Mouse (Mus musculus): Measurements from ENCODE around the gene Sfrp2.

DNA sequence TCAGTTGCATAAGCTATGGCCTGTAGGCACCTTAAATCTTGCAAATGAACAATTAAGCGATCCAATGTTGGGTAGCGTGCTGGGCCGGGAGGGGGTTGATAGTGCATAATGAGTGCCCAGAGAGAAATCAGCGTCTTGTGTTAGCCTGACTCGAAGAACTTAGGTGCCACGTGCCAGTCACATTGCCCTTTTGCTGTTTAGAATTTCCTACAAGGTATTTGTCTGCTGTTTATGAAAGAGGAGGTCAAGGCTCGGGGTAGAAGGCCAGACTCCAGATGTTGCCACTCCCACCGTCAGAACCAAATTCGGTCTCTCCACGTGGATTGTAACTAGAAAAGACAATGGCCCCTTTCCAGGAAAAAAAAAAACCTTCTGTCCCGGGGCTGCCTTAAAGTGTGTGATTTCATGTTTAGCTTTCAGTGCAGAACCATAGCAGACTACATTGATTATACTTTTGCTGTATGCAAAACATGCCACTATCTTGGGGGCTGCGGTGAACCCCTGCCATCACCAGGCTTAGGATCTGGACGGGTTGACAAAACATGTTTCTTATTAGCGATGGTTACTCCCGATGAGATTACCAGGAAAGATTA, 11.0 kb upstream of the Sfrp2 start:
- TF ChIP-seq POLR2A (IDR thresholded peaks at IDR 0.05; ENCODE audit: control insufficient read depth in 1 of 2, insufficient read depth in 1 of 2, low read depth in 1 of 2, low read length in 2 of 2, poor library complexity in 1 of 2) (no peak), GATA1 (IDR thresholded peaks at IDR 0.05; ENCODE audit: low read depth, low read length) (no peak), SMC3 (IDR thresholded peaks at IDR 0.05; ENCODE audit: low read depth, low read length) (no peak), CTCF (IDR thresholded peaks at IDR 0.05 in 2 of 3, conservative IDR thresholded peaks at IDR 0.05 in 1 of 3; ENCODE audit: control insufficient read depth in 1 of 3, insufficient read depth in 1 of 3, low read depth in 2 of 3, low read length in 3 of 3, poor library complexity in 1 of 3, severe bottlenecking in 1 of 3) (no peak), BHLHE40 (IDR thresholded peaks at IDR 0.05; ENCODE audit: borderline replicate concordance, low read depth, low read length) (no peak)
